Mouse (Mus musculus) T-cell, adult 2 months (primary cell): Measurements from ENCODE around the gene Myo19.
A peak's percentile ranks its signal among the peaks of the same experiment; 100 is the strongest.

ENCODE experiments used
- DNase-seq: peaks from one replicate; pipeline ENCODE4 v3.0.0; 2022; ENCODE audit warnings: low spot score

Myo19 gene

DNA sequence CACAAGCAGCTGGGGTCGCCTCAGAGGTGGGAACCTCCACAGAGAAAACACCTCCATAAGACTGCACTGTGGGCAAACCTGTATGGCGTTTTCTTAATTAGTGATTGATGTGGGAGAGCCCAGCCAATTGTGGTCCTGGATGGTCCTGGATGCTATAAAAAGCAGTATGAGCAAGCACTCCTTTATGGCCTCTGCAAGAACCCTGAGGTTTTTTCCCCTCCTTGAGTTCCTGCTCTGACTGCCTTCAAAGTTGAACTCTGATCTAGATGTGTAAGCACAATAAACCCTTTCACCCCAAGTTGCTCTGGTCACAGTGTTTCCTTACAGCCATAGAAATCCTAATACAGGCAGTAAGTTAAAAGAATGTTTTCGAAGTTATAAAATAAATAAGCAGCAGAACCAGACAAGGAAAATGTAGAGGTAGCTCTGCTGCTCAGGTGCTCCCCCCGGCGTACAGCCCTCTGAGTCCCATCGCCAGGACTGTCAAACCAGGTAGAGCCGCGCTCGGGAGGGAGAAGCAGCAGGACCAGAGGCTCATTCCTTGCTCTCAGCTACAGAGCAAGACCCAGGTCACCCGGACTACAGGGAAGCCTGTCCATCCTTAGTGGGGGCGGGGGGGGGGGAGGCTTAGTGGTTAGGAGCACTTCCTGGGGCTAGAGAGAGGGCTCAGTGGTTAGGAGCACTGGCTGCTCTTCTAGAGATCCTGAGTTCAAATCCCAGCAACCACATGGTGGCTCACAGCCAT lies 7.0 kb downstream of the Myo19 start:
- DNase-seq = no peak

DNA sequence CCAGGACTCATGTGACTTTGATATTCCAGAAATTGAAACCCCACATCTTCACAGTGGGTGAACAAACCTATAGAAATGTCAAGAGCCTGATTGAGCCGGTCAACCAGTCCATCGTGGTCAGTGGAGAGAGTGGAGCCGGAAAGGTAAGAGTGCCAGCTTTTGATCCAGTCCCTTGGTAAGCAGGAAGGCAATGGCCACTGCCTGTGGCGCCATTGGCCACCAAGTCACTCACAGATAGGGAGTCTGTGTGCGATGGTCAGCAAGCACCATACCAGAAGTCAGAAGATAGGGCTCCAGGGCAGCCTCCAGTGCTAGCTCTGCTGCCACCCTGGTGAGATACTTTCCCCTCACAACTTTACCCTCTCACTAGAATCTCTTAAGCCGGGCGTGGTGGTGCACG lies 8.1 kb downstream of the Myo19 start:
- DNase-seq = no peak

DNA sequence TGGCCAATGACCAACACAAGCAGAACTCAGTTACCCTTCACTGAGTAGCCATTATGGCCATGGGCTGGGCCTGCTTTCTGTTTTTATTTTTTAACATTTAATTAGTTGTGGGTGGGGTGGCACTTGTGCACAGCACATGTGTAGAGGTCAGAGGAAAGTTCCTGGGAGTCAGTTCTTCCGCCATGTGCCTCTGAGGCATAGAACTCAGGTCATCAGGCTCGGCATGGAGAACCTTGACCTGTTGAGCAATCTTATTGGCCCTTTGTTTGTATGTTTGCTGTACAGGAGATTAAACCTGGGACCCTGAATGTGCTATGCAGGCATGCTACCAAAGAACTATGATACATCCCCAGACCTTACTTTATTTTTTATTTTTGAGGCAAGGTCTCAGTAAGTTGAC lies 9.5 kb downstream of the Myo19 start:
- no peak for DNase-seq

DNA sequence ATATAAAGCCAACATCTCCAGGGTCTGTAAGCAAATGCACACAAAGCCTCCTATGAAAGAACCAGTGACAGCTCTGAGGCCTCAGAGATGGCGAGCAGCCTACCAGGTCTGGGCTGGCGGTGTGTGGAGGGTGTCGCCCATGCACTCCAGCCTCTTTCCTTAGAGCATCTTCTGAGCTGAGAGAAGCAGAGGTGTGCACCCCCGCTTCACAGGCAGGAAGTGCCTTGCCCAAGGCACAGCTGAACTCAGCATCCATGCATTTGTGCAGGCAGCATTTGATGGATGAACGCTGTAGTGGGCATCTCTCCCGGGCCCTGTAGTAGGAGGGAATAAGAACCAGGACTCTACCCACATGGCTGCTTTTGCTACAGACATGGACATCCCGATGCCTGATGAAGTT lies 11.8 kb downstream of the Myo19 start:
- DNase-seq = no peak

GRCm38 (mm10) chr11:84893113-84893512 lies 13.2 kb downstream of the Myo19 start:
- DNase-seq = no peak

GRCm38 (mm10) chr11:84904597-84905144 lies 24.7 kb downstream of the Myo19 start:
- DNase-seq = no peak

- DNase-seq = no peak
Measured at GRCm38 (mm10) chr11:84907081-84907480, 27.1 kb downstream of the Myo19 start.

GRCm38 (mm10) chr11:84908480-84908879 lies 28.5 kb downstream of the Myo19 start:
- DNase-seq = no peak

DNA sequence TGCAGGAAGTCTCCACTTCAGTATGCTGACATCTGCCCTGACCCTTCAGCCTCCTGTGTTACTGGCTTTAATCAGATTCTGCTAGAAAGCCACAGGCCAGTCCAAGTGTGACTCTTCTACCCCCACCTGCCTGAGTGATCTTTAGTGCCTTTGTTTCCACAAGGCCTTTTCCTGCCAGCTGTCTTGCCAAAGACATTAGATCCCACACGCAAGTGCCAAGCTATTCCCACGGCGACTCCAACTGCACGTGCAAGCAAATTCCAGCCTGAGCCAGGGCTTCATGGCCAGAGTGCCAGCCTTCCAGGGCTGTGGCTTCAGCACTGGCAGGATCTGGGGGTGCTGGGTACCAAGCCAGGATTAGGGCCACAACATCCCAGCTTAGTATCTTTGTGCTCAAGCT lies 30.5 kb downstream of the Myo19 start:
- no peak for DNase-seq

DNA sequence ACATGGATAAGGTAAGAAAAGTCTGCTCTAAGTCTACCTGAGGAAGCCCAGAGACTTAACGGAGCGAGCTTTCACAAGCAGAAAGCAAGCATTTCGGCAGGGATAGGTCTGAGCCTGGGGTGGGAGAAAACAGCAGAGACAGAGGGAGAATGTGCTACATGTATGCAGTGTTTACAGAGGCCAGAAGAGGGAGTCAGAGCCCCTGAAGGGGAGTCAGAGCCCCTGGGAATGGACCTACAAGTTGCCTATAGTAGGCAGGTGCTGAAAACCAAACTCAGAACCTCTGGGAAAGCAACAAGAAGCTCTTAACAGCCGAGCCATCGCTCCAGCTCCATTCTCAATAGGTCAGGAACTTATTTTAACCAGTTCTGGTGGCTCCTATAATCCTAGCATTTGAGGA lies 34.7 kb downstream of the Myo19 start:
- DNase-seq = no peak

DNA sequence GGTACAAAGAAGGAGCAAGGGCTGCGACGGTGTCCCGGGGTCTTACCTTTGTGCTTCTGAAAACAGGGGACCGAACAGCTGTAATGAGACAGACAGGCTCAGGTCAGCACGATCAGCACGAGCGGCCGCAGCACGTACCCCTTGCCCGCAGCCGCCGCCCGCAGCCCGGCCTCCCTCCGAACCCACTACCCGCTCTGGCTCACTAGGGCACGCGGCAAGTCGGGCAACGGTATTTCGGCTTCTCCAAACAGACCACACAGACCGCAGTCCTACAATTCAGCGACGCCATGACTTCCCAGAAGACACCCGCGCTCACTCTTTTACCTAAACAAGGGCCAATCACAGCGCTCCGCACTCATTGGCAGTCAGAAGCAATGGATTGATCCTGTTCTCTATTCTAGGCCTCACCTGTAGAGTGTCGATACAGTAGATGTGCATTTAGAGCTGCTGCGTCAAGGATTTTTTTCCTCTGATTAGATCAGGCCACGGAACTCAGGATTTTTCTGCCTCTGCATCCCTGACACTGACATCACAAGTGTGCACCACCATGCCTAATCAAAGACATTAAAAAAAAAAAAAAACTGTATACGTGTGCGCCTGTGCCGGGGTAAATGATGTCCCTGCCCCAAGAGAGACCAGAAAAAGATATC lies 36.2 kb downstream of the Myo19 start, which contains the start of gene Znhit3:
Gene Znhit3 (minus strand): TSS at position 314 of the 650 bp plus-strand sequence.
- peak; percentile 88 for DNase-seq

- DNase-seq = no peak
Measured at GRCm38 (mm10) chr11:84916703-84917300, 36.9 kb downstream of the Myo19 start.

- DNase-seq = peak; percentile 78
Measured at GRCm38 (mm10) chr11:84918425-84918824, 38.5 kb downstream of the Myo19 start.

- DNase-seq = peak; percentile 59
Measured at GRCm38 (mm10) chr11:84919276-84919675, 39.3 kb downstream of the Myo19 start.

GRCm38 (mm10) chr11:84919951-84920350 lies 40.0 kb downstream of the Myo19 start:
- DNase-seq = no peak

DNA sequence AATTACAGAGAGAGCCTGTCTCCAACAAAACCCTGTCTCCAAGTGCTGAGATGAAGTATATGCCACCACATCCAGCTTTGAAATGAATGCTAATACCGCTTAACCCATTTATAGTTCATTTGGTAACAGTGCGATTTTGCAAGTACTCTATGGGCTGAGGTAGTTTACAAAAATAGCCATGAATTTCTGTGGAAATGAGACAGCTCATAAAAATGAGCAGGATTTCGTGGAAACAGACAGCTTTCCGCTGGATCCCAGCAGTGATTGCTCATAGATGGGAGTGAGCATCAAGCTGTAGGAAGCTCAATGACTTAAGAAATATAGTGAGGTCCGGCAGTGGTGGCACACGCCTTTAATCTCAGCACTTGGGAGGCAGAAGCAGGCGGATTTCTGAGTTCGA lies 41.0 kb downstream of the Myo19 start:
- no peak for DNase-seq

GRCm38 (mm10) chr11:84932261-84932660 lies 52.3 kb downstream of the Myo19 start:
- DNase-seq = no peak

DNA sequence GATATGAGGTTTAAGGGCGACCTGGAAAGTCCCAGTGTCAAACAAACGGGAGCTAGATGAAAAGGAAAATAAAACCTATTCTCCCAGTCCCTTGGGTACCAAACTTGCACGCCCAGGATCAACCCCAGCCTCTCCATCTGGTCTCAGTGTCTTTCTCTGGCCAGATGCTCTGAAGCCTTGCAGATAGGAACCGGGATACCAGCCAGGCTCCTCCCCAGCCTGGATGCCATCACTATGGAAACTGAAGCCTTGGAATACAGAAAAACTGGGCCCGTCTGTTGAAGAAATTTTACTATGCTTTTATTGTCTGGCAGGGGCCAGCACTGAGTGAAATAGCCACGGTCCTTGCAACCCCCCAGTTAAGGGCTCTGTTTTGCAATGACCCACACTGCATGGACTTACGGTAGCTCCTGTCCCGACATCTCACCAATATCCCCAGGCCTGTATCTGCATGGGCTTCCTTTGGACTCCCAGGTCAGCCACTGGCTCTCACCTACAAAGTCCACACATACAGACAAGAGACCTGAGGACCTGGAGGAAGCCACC lies 59.6 kb downstream of the Myo19 start:
- DNase-seq = no peak

- DNase-seq = no peak
Measured at GRCm38 (mm10) chr11:84940140-84940539, 60.2 kb downstream of the Myo19 start.

GRCm38 (mm10) chr11:84943948-84944347 lies 64.0 kb downstream of the Myo19 start:
- DNase-seq = no peak

DNA sequence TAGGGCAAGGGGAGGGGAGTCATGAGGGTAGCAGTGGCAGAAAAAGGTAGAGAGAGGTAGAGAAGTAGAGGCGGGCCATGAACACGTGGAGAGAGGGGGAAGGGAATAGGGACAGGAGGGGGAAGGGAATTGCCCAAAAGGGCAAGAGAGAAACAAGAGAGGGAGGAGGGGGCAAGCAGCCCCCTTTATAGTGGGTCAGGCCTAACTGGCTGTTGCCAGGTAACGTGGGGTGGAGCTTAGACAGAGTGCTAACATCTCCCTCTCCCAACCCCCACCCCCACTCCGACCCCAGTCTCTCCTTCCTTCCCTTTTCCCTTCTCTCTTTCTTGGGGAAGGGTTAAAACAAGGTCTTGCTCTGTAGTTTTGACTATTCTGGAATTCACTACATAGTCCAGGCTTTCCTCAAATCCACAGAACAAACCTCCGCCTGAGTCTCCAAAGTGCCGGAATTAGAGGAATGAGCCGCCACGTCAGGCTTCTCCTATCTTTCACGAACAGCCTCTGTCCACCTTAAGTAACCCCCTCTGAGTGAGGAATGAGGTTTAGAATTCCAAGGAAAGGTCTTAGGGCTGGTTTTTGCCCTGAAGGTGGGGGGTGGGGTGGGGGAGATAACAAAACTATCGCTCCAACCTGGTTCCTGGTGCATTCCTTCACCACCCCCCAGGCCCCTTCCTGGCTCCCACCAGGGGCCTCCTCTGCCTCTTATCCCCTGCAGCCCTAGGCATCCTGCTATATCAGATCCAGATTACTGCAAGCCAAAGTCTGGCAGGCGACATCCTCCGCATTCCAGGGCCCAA lies 64.9 kb downstream of the Myo19 start:
- no peak for DNase-seq

GRCm38 (mm10) chr11:84945841-84946240 lies 65.9 kb downstream of the Myo19 start:
- DNase-seq = no peak
